Mouse (Mus musculus) C2C12 (cell line): ENCODE data around the gene Unc50. TPM values are rescaled to one million over a fixed set of nuclear protein-coding genes. Genes with fewer than 3 reads are reported as not detected.

Experiments used
- H3K27me3 ChIP-seq: one replicate; pipeline ENCODE4 v1.6.1; 2011; ENCODE audit not compliant: control insufficient read depth, insufficient read depth, insufficient read length
- H3K36me3 ChIP-seq: one replicate; pipeline ENCODE4 v1.6.1; 2011; ENCODE audit not compliant: control insufficient read depth, insufficient read depth
- H3K4me3 ChIP-seq: one replicate; pipeline ENCODE4 v1.5.1; 2011; ENCODE audit warnings: mild to moderate bottlenecking, control low read depth; ENCODE audit not compliant: poor library complexity, insufficient read depth, severe bottlenecking
- H3K79me2 ChIP-seq: one replicate; pipeline ENCODE4 v1.6.1; 2011; ENCODE audit not compliant: control insufficient read depth, insufficient read depth
- H3K79me3 ChIP-seq: one replicate; pipeline ENCODE4 v1.6.1; 2011; ENCODE audit warnings: low read depth, control low read depth
- H3ac ChIP-seq: one replicate; pipeline ENCODE3; 2011; ENCODE audit warnings: low read depth; ENCODE audit not compliant: control insufficient read depth, insufficient read length
- CEBPB ChIP-seq: IDR thresholded peaks from one replicate; pipeline ENCODE4 v1.6.1; 2011; ENCODE audit warnings: low read depth, mild to moderate bottlenecking, control low read depth, moderate library complexity
- CTCF ChIP-seq: IDR thresholded peaks from one replicate; pipeline ENCODE4 v1.5.1; 2011; ENCODE audit not compliant: control insufficient read depth, insufficient read depth, insufficient read length
- FOSL1 ChIP-seq: IDR thresholded peaks from one replicate; pipeline ENCODE4 v1.8.0; 2011; ENCODE audit warnings: mild to moderate bottlenecking, low read length; ENCODE audit not compliant: poor library complexity, insufficient read depth, severe bottlenecking
- MAX ChIP-seq: IDR thresholded peaks from one replicate; pipeline ENCODE4 v1.6.1; 2011; ENCODE audit warnings: mild to moderate bottlenecking, control low read depth
- MYOD1 ChIP-seq: IDR thresholded peaks from one replicate; pipeline ENCODE4 v1.6.1; 2011; ENCODE audit warnings: low read depth; ENCODE audit not compliant: control insufficient read depth, insufficient read length
- MYOG ChIP-seq: IDR thresholded peaks from one replicate; pipeline ENCODE4 v1.6.1; 2011; ENCODE audit not compliant: control insufficient read depth, insufficient read length; ENCODE audit errors: extremely low read depth
- USF1 ChIP-seq: IDR thresholded peaks from one replicate; pipeline ENCODE4 v1.6.1; 2011; ENCODE audit warnings: low read depth, mild to moderate bottlenecking, control low read depth, moderate library complexity
- polyA plus RNA-seq: library from polyadenylated mRNA; unstranded; fragments of >200 nt; fragmentation: generic; extraction: Trizol; gene quantifications from one replicate; pipeline ENCODE4 v1.2.1, GENCODE M21; 2012; ENCODE audit warnings: missing spikeins

Gene Unc50
- polyA plus RNA-seq, 1 experiment: 38.5 TPM

GRCm38 (mm10) chr1:37486439-37486838 is 56.5 kb downstream of the Unc50 start:
- Histone ChIP-seq H3K4me3 (no peak overlapping the region), H3K36me3 (no peaks in the 10 kb centered on the region), H3K27me3 (peaks cover under 1% of the 10 kb centered on the region), H3ac (no peak overlapping the region), H3K79me2 (no peaks in the 10 kb centered on the region), H3K79me3 (no peaks in the 10 kb centered on the region)
- TF ChIP-seq MAX (no peak), CTCF (no peak), USF1 (no peak), CEBPB (no peak), MYOG (no peak), FOSL1 (no peak), MYOD1 (no peak)

- no peaks in the 10 kb centered on the region for H3K36me3 ChIP-seq
- TF ChIP-seq USF1: no peak
- TF ChIP-seq FOSL1: no peak
- TF ChIP-seq MAX: no peak
- TF ChIP-seq MYOD1: no peak
- no peak for TF ChIP-seq MYOG
- TF ChIP-seq CEBPB: no peak
- H3K4me3 ChIP-seq: no peak overlapping the region
- peaks cover 6% of the 10 kb centered on the region for H3K27me3 ChIP-seq
- no peak overlapping the region for H3ac ChIP-seq
- H3K79me3 ChIP-seq: no peaks in the 10 kb centered on the region
- no peaks in the 10 kb centered on the region for H3K79me2 ChIP-seq
Measured at GRCm38 (mm10) chr1:37486994-37487393, 57.1 kb downstream of the Unc50 start.

- TF ChIP-seq MYOG: no peak
- TF ChIP-seq USF1: no peak
- TF ChIP-seq MAX: no peak
- TF ChIP-seq CEBPB: no peak
- no peak for TF ChIP-seq MYOD1
- no peak for TF ChIP-seq CTCF
- no peak for TF ChIP-seq FOSL1
- Histone ChIP-seq H3K4me3 (no peak overlapping the region), H3ac (no peak overlapping the region), H3K27me3 (peaks cover 16% of the 10 kb centered on the region), H3K79me2 (no peaks in the 10 kb centered on the region), H3K79me3 (no peaks in the 10 kb centered on the region), H3K36me3 (no peaks in the 10 kb centered on the region)
Measured at GRCm38 (mm10) chr1:37488531-37488930, 58.6 kb downstream of the Unc50 start.

Other genes with a start within 250 kb of the Unc50 start
- 0.02 TPM for gene Cnga3, start 215.7 kb upstream of the Unc50 start, polyA plus RNA-seq
- gene Inpp4a, start 130.3 kb upstream of the Unc50 start, polyA plus RNA-seq: 2.4 TPM
- 33.9 TPM for gene Coa5, start within 50 bp of the Unc50 start, polyA plus RNA-seq
- gene Mgat4a, start 110.9 kb downstream of the Unc50 start, polyA plus RNA-seq: 0.01 TPM